Mouse (Mus musculus) midbrain, embryonic 14.5 days (tissue): ENCODE data around the gene Aff1. TPM values are rescaled to one million over a fixed set of nuclear protein-coding genes. Genes with fewer than 3 reads are reported as not detected.

Source experiments
- ATAC-seq: fragments of 200-750 bp; cut with Nextera tagmentation; 2 replicates; pipeline ENCODE4 v1.8.0; 2017; ENCODE audit warnings: moderate number of reproducible peaks, moderate library complexity; ENCODE audit not compliant: low FRiP score, low TSS enrichment
- DNase-seq: peaks from one replicate; pipeline ENCODE4 v3.0.0-alpha.2; 2015
- H3K27ac ChIP-seq: fragments of 300-500 bp; sonication (generic); replicated peaks from 2 replicates; pipeline ENCODE4 v1.5.1; 2014; ENCODE audit warnings: mild to moderate bottlenecking, low read depth, low read length, moderate library complexity
- H3K27me3 ChIP-seq: fragments of 300-500 bp; sonication (generic); 2 replicates; pipeline ENCODE4 v1.6.1; 2014; ENCODE audit warnings: low read length, control low read depth, mixed read lengths; ENCODE audit not compliant: control insufficient read depth, insufficient read depth
- H3K36me3 ChIP-seq: fragments of 300-500 bp; sonication (generic); 2 replicates; pipeline ENCODE4 v1.6.1; 2014; ENCODE audit warnings: low read length, control low read depth; ENCODE audit not compliant: control insufficient read depth, insufficient read depth
- H3K4me1 ChIP-seq: fragments of 300-500 bp; sonication (generic); 2 replicates; pipeline ENCODE4 v1.6.1; 2014; ENCODE audit warnings: mild to moderate bottlenecking, antibody characterized with exemption, low read length, control low read depth; ENCODE audit not compliant: control insufficient read depth, insufficient read depth
- H3K4me2 ChIP-seq: fragments of 300-500 bp; sonication (generic); 2 replicates; pipeline ENCODE4 v1.6.1; 2014; ENCODE audit warnings: mild to moderate bottlenecking, low read length, moderate library complexity
- H3K4me3 ChIP-seq: fragments of 300-500 bp; sonication (generic); replicated peaks from 2 replicates; pipeline ENCODE4 v1.5.1; 2014; ENCODE audit warnings: low read depth, low read length
- H3K9ac ChIP-seq: fragments of 300-500 bp; sonication (generic); replicated peaks from 2 replicates; pipeline ENCODE4 v1.6.1; 2014; ENCODE audit warnings: mild to moderate bottlenecking, low read length, moderate library complexity
- H3K9me3 ChIP-seq: fragments of 300-500 bp; sonication (generic); 2 replicates; pipeline ENCODE4 v1.6.1; 2016; ENCODE audit warnings: low read length, control low read depth, mixed read lengths; ENCODE audit not compliant: control insufficient read depth
- WGBS: fragments of 180-500 bp; shearing (Covaris S2); extraction: QIAGEN DNeasy Blood & Tissue Kit; methylation state at CpG from one replicate; pipeline ENCODE4 v1.1.7; 2014; 5-methylcytosine and 5-hydroxymethylcytosine counted together
- polyA plus RNA-seq: library from polyadenylated mRNA; unstranded; fragments of >200 nt; fragmentation: Nextera tagmentation; extraction: Ambion mirVana; gene quantifications from 2 replicates; pipeline ENCODE4 v1.2.1, GENCODE M21; 2014

Gene Aff1
- polyA plus RNA-seq = 1.5 and 2.6 TPM in 2 replicates

DNA sequence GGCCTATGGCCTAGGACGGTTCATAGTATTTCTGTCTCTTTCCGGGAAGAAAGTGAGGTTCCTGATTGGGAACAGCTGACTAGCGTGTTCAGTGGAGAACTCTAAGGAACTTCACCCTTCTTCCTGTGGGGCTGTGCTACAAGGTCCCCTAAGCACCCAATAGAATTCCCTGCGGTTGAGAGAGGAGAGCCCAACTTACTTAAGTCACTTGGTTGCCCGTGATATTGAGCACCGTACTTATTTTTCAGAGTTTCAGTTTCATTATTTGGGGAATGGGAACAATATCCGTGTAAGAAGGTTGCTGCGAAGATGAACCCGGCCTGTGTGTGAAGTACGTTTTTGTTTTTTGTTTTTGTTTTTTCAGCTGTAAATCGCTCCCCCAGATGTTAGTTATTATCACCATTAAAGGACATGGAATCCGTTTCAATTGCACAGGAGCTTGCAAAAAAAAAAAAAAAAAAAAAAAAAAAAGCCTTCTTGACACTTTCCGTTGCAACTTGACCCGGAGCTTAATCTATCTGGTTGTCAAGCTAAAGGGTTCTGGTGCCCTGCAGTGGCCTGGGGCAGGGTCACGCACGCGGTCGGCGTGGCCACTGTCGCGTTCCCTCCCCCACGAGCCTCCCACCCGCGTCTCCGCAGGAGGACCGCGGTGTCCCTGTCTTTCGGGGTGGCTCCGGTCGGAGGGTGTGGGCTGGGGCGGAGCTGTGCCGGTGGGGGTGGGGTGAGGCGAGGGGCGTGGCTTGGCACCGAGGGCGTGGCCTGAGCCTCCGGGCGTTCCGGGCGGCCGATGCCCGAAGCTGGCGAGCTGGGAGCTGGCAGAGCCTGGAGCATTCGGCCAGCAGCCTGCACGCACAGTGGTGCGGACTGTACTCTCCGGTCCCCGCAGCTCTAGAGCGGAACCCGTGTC lies at the start of gene Aff1:
Gene Aff1 (plus strand): TSS at position 751 of the 907 bp plus-strand sequence.
- WGBS = 6% methylated on average over 50 of the region's 50 CpGs
- Histone ChIP-seq H3K27ac (no peak within 1 kb of the TSS), H3K27me3 (peaks cover 18% of the 10 kb centered on the region), H3K4me1 (peaks cover 17% of the 10 kb centered on the region), H3K36me3 (no peaks in the 10 kb centered on the region), H3K9ac (peak within 1 kb of the TSS; percentile 46; the same call in 1 of the 2 replicates), H3K9me3 (no peaks in the 10 kb centered on the region), H3K4me3 (peak within 1 kb of the TSS; percentile 48), H3K4me2 (peak within 1 kb of the TSS; percentile 99)
- DNase-seq (peak; percentile 83), ATAC-seq (peak; percentile 85)

DNA sequence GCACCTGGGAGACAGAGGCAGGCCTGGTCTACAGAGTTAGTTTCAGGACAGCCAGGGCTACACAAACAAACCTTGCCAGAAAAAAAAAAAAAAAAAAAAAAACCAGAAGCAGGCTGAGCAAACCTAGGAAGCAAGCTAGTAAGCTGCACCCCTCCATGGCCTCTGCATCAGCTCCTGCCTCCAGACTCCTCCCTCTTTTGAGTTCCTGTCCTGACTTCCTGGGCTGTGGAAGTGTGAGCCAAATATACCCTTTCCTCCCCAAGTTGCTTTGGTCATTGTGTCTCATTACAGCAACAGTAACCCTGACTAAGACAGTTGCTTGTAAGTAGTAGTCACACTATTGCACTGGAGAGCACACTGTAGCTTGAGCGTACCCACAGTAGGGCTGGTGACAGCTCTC lies 48.0 kb upstream of the Aff1 start:
- 100% methylated on average over 1 of the region's 1 CpGs for WGBS
- Histone ChIP-seq H3K4me2 (no peak overlapping the region), H3K4me3 (no peak overlapping the region), H3K27ac (no peak overlapping the region), H3K4me1 (no peaks in the 10 kb centered on the region), H3K9ac (no peak overlapping the region), H3K27me3 (no peaks in the 10 kb centered on the region), H3K36me3 (no peaks in the 10 kb centered on the region), H3K9me3 (no peaks in the 10 kb centered on the region)
- no peak for ATAC-seq
- DNase-seq = no peak

DNA sequence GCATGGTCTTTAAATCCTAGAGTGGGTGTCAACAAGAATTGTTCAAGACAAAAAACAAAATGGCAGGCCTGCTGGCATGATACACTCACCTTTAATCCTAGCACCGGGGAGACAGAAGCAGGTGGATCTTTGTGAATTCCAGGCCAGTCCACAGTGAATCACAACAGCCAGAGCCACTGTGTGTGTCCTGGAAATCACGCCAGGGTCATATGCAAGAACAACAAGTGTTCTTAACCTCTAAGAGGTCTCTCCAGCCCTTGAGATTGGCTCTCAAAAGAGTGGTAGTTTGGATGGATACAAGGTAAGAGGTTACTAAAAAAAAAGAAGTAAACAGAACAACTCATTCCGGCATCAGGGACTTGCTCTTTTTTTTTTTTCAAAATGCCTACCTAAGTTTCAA lies 44.9 kb upstream of the Aff1 start:
- Histone ChIP-seq H3K27ac (no peak overlapping the region), H3K9ac (no peak overlapping the region), H3K36me3 (no peaks in the 10 kb centered on the region), H3K27me3 (no peaks in the 10 kb centered on the region), H3K4me1 (no peaks in the 10 kb centered on the region), H3K9me3 (no peaks in the 10 kb centered on the region), H3K4me3 (no peak overlapping the region), H3K4me2 (no peak overlapping the region)
- DNase-seq (no peak), ATAC-seq (no peak)
- WGBS = 81% methylated on average over 3 of the region's 3 CpGs

DNA sequence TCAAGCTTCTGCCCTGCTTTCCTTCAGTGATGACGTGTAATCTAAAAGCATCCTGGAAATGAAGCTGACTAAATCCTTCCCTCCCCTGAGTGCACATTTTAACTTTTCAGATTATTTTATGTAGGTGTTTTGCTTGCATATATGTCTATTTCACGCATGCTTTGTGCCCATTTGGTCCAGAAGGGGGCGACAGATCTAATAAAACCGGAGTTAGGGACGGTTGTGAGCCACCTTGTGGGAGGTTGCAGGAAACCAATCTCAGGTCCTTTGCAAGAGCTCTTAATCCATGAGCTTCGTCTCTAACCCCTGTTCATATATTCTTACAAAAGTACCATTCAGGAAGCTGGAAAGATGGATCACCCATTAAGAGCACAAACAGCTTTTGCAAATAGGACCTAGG lies 37.9 kb upstream of the Aff1 start:
- H3K36me3 ChIP-seq = no peaks in the 10 kb centered on the region
- WGBS = 28% methylated on average over 6 of the region's 6 CpGs
- no peak for ATAC-seq
- H3K4me3 ChIP-seq = no peak overlapping the region
- H3K9ac ChIP-seq = no peak overlapping the region
- peak; percentile 80 for DNase-seq
- H3K27ac ChIP-seq = no peak overlapping the region
- H3K4me1 ChIP-seq = peaks cover 6% of the 10 kb centered on the region; the same call in 1 of the 2 replicates
- no peaks in the 10 kb centered on the region for H3K27me3 ChIP-seq
- no peaks in the 10 kb centered on the region for H3K9me3 ChIP-seq
- H3K4me2 ChIP-seq = no peak overlapping the region

DNA sequence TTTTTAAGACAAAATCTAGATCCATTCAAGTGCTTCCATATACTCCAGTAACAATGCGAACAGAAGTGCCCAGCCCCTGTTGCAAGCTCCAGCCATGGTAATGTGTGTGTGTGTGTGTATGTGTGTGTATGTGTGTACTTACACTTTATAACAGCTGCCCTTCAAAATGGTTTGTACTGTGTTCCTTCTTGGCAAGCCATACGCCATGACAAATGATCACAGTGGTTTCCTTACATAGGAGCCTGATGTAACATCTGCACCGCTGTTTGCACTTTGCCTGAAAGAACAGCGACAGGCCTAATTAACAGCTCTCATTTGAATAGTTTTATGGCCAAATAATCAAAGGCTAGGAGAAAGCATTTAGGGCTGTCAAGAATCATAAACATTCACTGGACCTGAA lies 37.4 kb upstream of the Aff1 start:
- H3K27ac ChIP-seq = no peak overlapping the region
- no peak overlapping the region; the same call in 1 of the 2 replicates for H3K9ac ChIP-seq
- DNase-seq = no peak
- 0 out of 2 replicates have a peak overlapping the region, but pooled peaks have one; percentile 55 for H3K4me3 ChIP-seq
- H3K36me3 ChIP-seq = no peaks in the 10 kb centered on the region
- ATAC-seq = no peak
- no peaks in the 10 kb centered on the region for H3K9me3 ChIP-seq
- peak overlapping the region; percentile 96 for H3K4me2 ChIP-seq
- 75% methylated on average over 4 of the region's 4 CpGs for WGBS
- peaks cover 6% of the 10 kb centered on the region; the same call in 1 of the 2 replicates for H3K4me1 ChIP-seq
- H3K27me3 ChIP-seq = no peaks in the 10 kb centered on the region

DNA sequence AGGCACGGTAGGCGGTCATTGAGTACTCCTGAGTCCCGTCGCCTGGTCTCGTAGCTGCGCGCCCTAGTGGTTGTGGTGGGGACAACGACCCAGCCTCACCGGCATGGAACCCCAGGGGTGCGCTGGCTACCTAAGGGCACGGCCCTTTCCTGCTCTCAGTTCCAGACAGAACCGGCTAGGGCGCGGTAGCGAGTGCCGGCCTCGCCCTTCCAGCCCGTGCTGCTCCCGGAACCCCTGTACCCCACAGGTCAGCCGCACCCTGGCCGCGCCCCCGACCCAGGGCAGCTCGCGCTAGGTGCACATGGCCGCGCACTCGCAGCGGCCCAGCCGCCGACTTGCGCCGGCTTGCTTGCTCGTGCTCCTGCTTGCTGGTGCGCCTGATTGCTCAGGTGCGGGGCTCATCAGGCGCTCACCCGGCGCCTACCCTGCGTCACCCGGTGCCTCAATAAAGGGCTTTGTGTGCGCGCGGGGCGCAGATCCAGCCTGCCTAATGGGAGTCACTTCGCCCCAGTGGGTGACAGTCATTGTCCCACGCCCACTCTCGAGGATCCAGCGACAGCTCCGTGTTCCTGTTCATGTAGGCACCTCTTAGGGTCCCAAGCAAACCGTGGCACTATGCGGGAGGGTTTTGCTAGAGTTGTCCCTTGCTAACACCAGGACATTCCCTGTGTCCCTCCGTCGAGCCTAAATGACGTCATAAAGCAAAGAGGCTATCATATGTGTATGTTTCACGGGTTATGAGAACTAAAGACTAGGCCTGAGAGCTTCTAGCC lies 36.6 kb upstream of the Aff1 start, which contains the start of gene 1700016H13Rik:
Gene 1700016H13Rik (minus strand): TSS at position 665 of the 773 bp plus-strand sequence.
- peaks cover 6% of the 10 kb centered on the region; the same call in 1 of the 2 replicates for H3K4me1 ChIP-seq
- 1% methylated on average over 53 of the region's 56 CpGs for WGBS
- H3K4me3 ChIP-seq = peak within 1 kb of the TSS; percentile 55
- DNase-seq (peak; percentile 85), ATAC-seq (peak; percentile 87)
- 0 out of 2 replicates have a peak within 1 kb of the TSS, but pooled peaks have one; percentile 37 for H3K27ac ChIP-seq
- peak within 1 kb of the TSS; percentile 96 for H3K4me2 ChIP-seq
- H3K36me3 ChIP-seq = no peaks in the 10 kb centered on the region
- H3K9ac ChIP-seq = peak within 1 kb of the TSS; percentile 73
- H3K27me3 ChIP-seq = no peaks in the 10 kb centered on the region
- H3K9me3 ChIP-seq = no peaks in the 10 kb centered on the region

DNA sequence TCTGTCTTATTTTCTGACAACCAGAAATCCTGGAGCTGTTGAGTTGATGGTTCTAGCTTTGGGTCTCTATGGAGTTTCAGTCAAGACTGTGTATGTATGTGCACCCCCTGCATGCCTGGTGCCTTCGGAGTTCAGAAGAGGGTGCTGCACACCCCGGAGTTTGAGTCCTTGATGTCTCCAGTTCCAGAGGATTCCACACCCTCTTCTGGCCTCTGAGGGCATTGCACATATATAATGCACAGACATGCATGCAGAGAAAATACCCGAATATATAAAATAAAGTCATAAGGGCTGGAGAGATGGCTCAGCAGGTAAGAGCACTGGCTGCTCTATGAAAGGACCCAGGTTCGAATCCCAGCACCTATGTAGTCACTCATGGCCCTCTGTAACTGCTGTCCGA lies 33.3 kb upstream of the Aff1 start:
- no peak overlapping the region for H3K9ac ChIP-seq
- H3K4me1 ChIP-seq = peaks cover 6% of the 10 kb centered on the region; the same call in 1 of the 2 replicates
- H3K36me3 ChIP-seq = no peaks in the 10 kb centered on the region
- no peak overlapping the region for H3K4me3 ChIP-seq
- no peaks in the 10 kb centered on the region for H3K27me3 ChIP-seq
- 66% methylated on average over 5 of the region's 5 CpGs for WGBS
- no peak for ATAC-seq
- no peak overlapping the region for H3K4me2 ChIP-seq
- no peak overlapping the region for H3K27ac ChIP-seq
- H3K9me3 ChIP-seq = no peaks in the 10 kb centered on the region
- DNase-seq = peak; percentile 27

DNA sequence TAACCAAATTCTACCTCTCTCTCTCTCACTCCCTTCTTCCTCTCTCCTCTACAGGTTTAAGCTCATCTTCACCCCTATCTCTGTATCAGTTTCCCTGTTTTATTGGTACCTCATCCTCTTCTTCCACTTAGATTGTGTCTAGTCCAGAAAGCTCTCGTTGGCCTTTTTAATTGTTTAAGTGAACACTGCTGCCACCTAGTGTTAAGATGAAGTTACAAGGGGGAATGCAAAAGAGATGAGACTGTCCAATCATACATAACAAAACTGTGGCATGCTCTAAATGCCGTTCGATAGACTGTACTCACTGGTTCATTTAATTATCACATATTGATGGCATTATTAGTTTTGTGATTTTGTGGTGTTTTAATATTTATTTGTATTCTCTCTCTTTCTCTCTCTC lies 32.6 kb upstream of the Aff1 start:
- H3K27me3 ChIP-seq = no peaks in the 10 kb centered on the region
- 37% methylated on average over 3 of the region's 3 CpGs for WGBS
- H3K27ac ChIP-seq = no peak overlapping the region
- H3K4me3 ChIP-seq = no peak overlapping the region
- DNase-seq (peak; percentile 91), ATAC-seq (no peak)
- no peak overlapping the region for H3K9ac ChIP-seq
- no peaks in the 10 kb centered on the region for H3K36me3 ChIP-seq
- peaks cover 6% of the 10 kb centered on the region; the same call in 1 of the 2 replicates for H3K4me1 ChIP-seq
- no peaks in the 10 kb centered on the region for H3K9me3 ChIP-seq
- no peak overlapping the region for H3K4me2 ChIP-seq
